Mouse (Mus musculus): ENCODE data around the gene Eif3f.

The Eif3f gene

GRCm38 (mm10) chr7:108933794-108934731 is at the start of gene Eif3f:
TSS of gene Eif3f (plus strand) at chr7:108934417.
- DNase-seq = peak; percentile 93 to 95

- no peak for DNase-seq
These were observed 49.3 kb upstream of the Eif3f start, which contains the start of gene Olfr518 for GRCm38 (mm10) chr7:108884906-108885305. TSS of gene Olfr518 (minus strand) at chr7:108885006.

- no peak for DNase-seq
These were observed 39.9 kb upstream of the Eif3f start, which contains the start of gene Olfr519 for GRCm38 (mm10) chr7:108894320-108894719. TSS of gene Olfr519 (minus strand) at chr7:108894420.

GRCm38 (mm10) chr7:108903969-108904368 is 30.2 kb upstream of the Eif3f start:
- DNase-seq = no peak

- DNase-seq = no peak
These were observed 7.2 kb upstream of the Eif3f start for GRCm38 (mm10) chr7:108927043-108927442.

GRCm38 (mm10) chr7:108928280-108929188 is 5.7 kb upstream of the Eif3f start:
- no peak for DNase-seq

- no peak for DNase-seq
These were observed 4.4 kb upstream of the Eif3f start, which contains the start of gene Nlrp10 for GRCm38 (mm10) chr7:108929726-108930393. TSS of gene Nlrp10 (minus strand) at chr7:108930178.

GRCm38 (mm10) chr7:108934836-108935235 is 619 bp downstream of the Eif3f start:
- peak in 1 of 2 experiments; percentile 28 for DNase-seq

- no peak for DNase-seq
These were observed 1.2 kb downstream of the Eif3f start for GRCm38 (mm10) chr7:108935411-108935810.

GRCm38 (mm10) chr7:108936591-108936990 is 2.4 kb downstream of the Eif3f start:
- no peak for DNase-seq

- DNase-seq = no peak
These were observed 7.2 kb downstream of the Eif3f start for GRCm38 (mm10) chr7:108941466-108941865.

- peak; percentile 56 to 64 for DNase-seq
These were observed 9.8 kb downstream of the Eif3f start for GRCm38 (mm10) chr7:108944002-108944401.

GRCm38 (mm10) chr7:108948611-108949010 is 14.4 kb downstream of the Eif3f start:
- DNase-seq = no peak

- no peak for DNase-seq
These were observed 15.1 kb downstream of the Eif3f start for GRCm38 (mm10) chr7:108949301-108949700.

- peak; percentile 71 to 82 for DNase-seq
These were observed 16.1 kb downstream of the Eif3f start, which contains the start of gene Tub for GRCm38 (mm10) chr7:108950312-108950761. TSS of gene Tub (plus strand) at chr7:108950338.

GRCm38 (mm10) chr7:108950762-108951331 is 16.6 kb downstream of the Eif3f start:
- DNase-seq = peak; percentile 59 to 70

GRCm38 (mm10) chr7:108952801-108953200 is 18.6 kb downstream of the Eif3f start:
- DNase-seq = no peak

GRCm38 (mm10) chr7:108954185-108954584 is 20.0 kb downstream of the Eif3f start:
- peak in 1 of 2 experiments; percentile 51 for DNase-seq

GRCm38 (mm10) chr7:108957734-108958133 is 23.5 kb downstream of the Eif3f start:
- no peak for DNase-seq

- no peak for DNase-seq
These were observed 31.8 kb downstream of the Eif3f start for GRCm38 (mm10) chr7:108965968-108966367.

GRCm38 (mm10) chr7:108966742-108967362 is 32.6 kb downstream of the Eif3f start:
- peak; percentile 77 to 82 for DNase-seq
